Mouse (Mus musculus): ENCODE data around the gene Tbl3.
A peak's percentile ranks its signal among the peaks of the same experiment; 100 is the strongest.
"Not testable (repeated sequence)": the region's sequence is repeated elsewhere in the genome, so short reads cannot be mapped to it uniquely, and the experiment has no call there.

The Tbl3 gene

DNA sequence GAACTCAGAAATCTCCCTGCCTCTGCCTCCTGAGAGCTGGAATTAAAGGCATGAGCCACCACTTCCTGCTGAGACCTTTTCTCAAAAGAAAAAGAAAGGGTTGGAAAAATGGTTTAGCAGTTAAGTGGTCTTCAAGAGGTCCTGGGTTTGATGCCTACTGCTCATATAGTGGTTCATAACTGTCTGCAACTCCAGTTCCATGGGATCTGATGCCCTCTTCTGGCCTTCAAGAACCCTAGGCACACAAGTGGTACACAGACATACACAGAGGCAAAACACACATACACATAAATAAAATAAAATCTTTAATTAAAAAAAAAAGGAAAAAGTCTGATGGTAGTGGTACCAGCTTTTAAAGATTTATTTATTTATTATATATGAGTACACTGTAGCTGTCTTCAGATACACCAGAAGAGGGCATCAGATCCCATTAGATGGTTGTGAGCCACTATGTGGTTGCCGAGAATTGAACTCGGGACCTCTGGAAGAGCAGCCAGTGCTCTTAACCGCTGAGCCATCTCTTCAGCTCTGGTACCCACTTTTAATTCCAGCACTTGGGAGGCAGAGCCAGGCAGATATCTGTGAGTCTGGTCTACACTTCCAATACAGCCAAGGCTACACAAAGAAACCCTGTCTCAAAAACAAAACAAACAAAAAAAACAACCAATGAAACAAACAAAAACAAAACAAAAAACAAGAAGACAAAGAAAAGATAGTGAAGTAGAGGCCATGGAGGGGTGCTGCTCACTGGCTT lies 18.4 kb upstream of the Tbl3 start:
- DNase-seq = no peak

DNA sequence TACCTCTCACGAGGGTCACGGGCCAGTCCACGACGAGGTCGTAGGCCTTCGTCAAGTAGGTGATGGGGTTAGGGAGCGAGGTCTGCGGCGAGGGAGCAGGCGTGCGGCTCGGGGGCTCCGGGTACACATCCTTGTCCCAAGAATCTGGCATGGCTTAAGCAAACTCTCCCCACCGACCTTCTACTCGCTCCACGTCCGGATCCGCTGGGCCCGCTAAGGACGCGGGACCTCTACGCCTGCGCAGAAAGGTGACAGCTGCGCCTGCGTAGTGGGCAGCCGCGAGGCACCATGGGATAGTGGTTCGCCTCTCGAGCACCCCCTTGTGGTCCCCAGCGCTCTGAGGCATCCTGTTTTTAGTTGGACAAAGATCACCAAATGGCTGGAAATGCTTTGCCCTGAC lies 16.7 kb upstream of the Tbl3 start, which contains the start of gene Ndufb10:
Ndufb10 (minus strand) TSS at position 295 of the 400 bp plus-strand sequence.
- peak; percentile 95 for DNase-seq

DNA sequence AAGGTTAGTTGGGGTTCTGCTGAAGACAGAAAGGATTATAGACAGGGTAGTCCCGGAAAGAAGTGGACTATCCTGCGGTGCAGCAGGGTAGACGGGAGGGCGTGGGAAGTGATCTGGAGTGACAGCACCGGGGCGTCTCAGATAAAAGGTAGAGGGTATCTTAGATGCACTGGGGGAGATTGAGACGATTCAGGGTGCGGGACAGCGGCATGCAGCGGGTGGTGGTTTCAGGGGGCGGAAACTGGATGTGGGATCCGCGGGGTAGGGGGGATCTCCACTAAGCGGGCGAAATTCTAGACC lies 16.4 kb upstream of the Tbl3 start:
- no peak for DNase-seq

DNA sequence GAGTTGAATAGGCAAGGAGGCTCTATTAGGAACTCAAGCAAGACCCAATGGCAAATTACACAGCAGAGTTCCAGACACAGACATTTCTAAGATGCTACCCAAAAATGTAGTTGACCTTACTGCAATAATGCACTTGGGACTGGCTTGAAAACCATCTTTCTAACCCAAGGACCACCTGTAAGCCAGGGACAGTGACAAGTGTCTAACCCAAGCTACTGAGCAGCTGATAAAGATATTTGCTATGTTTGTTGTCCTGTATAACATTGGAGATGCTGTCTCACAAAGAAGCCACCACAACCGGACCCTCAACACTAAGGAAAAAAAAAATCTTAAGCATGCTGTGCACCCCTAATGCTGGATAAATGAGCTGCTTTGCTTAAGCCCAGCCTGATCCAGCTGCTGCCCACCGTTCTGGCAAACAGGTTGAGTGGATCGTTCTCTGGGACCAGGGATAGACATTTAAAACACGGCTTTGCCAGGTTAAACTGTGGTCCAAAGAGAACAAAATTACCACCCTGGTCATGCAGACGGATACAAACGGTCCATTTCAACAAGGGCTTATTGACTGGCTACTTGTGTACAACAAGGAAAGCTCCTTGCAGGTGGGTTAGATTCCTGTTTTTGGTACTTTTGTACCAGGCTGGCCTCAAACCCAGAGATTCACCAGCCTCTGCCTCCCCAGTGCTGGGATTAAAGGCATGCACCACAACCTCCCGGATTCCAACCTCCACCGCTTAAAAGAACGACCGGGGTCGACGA lies 15.8 kb upstream of the Tbl3 start:
- no peak for DNase-seq

DNA sequence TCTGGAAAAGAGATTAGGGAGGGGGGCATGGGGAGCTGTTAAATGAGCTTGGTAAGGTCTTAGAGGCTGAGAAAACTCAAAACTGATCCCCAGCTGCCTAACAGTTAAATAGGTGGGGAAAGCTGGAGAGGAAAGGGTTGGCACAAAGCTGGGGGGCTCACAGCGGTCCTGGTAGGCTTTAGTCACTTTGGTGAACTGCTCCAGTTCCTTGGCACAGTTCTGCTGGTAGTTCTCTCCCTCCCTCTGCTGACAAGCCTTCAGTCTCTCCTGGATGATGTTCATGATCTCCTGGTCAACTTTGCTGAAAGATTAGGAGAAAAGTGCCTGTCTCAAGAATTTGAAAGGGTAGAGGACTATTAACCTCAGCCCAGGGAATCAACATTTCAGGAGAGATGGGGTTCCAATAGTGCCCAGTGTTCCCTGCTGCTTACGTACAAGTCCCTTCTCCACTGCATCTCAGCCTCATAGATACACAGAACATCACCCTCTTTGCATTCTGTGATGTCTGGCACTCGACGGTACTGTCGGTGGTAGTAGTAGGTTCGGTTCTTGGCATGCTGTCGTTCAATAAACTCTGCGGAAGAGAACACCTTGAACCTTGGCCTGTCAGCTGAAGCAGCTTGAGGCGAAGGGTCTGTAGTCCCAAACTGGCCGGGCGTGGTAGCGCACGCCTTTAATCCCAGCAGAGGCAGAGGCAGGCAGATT lies 14.9 kb upstream of the Tbl3 start:
- no peak for DNase-seq

DNA sequence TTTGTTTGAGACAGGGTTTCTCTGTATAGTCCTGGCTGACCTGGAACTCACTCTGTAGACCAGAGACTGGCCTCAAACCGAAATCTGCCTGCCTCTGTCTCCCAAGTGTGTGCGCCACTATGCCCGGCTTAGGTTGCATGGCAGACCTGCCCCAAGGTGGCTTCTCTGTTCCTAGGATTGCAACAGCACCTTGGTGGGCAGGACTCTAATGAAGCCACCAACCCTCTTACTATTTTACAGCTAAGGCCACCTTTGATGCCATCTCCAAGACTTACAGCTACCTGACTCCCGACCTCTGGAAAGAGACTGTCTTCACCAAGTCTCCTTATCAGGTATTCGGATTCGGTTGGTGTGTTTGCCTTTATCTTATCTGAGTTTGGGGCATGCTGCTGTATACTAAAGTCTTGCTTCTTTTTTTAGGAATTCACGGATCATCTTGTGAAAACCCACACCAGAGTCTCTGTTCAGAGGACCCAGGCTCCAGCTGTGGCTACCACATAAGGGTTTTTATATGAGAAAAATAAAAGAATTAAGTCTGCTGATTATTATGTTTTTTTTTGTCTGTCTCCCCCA lies 14.0 kb upstream of the Tbl3 start:
- not testable (repeated sequence) for DNase-seq

DNA sequence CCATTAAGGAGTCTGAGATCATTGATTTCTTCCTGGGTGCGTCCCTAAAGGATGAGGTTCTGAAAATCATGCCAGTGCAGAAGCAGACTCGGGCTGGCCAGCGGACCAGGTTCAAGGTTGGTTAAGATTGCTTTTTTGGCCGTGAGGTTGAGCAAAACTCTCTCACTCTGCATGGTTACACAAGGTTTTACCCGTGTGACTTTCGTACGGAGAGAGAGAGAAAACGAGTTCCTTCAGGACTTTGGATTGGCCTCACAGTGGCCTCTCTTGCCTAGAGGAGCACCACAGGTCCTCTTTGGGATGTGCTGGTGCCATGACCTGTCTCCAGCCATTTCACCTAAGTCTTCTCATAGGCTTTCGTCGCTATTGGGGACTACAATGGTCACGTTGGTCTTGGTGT lies 13.2 kb upstream of the Tbl3 start:
- not testable (repeated sequence) for DNase-seq

DNA sequence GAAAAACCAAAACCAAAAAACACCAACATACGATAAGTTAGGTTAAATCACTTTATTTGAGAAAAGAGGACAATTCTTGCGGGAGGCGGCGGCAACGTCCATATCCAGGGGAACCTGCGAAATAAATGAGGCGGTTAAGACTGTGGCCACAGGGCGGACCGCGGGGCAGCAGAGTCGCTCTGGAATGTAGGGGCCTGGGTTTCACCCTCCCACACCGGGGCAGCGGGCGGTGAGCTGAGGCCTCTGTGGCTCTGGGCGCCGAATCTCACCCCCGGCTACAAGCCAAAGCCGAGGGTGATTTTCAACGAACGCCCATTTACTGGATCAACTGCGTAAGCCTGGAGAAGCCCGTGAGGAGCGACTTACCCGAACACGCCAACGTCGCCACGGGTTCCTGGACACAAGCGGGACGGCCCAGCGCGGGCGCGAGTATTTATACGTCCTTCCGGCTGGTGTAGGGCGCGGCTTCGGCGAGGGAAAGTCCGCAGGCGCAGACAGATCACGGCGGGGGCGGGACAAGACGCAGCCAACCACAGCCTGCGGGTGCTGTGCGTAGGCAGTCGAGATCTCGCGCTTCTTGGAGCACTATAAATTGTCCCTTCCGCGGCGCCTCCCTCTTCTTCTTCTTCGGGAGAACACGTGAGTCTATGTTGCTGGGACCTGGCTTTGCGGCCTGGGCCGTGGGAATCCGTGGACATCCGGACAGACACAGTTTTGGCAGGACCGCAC lies 12.2 kb upstream of the Tbl3 start:
- DNase-seq = peak; percentile 99

DNA sequence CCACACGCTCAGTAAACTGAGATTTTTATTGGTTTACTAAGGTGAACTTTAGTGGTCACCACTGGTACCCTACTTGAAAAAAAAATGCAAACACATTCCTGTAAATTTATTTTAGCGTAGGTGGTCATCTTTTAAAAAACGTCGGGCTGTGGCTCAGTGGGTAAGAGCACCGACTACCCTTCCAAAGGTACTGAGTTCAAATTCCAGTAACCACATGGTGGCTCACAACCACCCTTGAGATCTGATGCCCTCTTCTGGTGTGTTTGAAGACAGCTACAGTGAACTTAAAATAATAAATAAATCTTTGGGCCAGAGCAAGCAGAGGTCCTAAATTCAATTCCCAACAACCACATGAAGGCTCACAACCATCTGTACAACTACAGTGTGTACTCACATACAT lies 11.5 kb upstream of the Tbl3 start:
- not testable (repeated sequence) for DNase-seq

DNA sequence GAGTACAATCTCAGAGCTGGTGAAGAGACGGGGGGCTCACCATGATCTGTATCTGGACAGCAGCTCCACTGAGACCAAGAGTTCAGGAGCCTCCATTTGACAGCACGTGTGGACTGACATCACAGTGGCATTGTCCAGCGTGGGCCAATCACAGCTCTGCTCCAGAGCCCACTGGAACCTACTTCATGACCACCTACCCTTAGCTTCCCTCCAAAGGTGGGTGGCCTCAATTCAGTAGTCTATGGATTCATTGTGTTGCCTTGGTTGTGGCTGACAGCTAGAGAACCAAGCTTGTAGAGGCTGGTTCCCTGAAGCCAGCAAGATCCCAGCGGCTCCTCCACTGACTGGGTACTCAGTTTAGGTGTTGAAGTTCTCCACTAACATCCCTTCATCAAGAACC lies 10.5 kb upstream of the Tbl3 start, which contains the start of the genes Rnf151 and Rps2:
Rnf151 (minus strand) TSS at position 121 of the 400 bp plus-strand sequence.
Rps2 (plus strand) TSS at position 174 of the 400 bp plus-strand sequence.
- DNase-seq = no peak

DNA sequence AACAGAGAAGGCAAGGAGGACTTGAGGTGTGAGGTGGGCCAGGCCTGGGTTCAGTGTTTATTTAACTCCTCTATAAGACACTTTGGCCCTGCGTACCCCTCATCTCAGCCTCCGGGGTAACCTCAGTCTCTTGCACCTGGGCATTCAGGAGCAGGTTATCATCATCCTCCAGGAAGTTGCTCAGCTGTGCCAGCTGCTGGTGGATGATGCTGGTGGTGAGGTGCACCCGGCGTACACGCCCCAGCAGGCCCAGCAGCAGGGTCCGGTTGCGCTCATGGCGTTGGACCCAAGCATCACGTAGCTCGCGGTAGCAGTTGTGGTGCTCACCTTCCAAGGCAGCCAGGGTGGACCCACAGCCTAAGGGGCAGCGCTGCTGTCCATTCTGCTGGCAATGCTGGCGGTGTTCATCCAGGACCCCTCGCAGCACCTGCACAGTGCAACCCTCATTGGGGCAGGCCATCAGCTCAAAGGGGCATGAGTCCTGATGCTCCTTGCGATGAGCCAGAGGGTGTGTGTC lies 8.8 kb upstream of the Tbl3 start:
- no peak for DNase-seq

DNA sequence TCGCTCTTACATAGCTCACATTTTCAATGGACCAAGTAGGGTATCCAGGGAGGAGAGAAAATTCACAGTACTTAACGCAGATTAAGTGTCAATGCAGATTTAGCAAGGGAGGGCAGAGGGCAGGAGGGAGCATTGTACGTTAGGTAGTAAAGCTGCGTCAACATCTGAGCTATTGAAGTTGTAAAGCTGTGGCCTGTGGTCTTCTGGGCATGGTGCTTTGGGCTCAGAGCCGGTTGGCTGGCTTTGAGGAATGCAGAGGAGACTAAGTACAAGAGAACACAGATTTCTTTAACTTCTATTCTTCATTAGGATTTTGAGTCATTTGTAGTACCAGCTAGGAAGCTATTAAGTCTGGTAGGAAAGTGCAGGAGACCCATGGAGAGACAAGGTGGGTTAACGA lies 8.1 kb upstream of the Tbl3 start:
- no peak for DNase-seq

DNA sequence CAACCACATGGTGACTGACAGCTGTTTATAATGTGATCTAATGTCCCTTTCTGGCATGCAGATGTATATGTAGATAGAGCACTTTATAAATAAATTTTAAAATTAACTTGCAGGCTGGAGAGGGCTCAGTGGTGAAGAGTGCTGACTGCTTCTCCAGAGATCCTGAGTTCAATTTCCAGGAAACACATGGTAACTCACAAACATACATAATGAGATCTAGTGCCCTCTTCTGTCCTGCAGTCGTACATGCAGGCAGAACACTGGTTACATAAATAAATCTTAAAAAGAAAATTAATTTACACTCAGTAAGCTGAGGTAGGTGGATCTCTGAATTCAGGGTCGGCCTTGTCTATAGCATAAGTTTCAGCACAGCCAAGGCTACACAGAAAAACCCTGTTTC lies 1.2 kb upstream of the Tbl3 start:
- peak; percentile 52 for DNase-seq

DNA sequence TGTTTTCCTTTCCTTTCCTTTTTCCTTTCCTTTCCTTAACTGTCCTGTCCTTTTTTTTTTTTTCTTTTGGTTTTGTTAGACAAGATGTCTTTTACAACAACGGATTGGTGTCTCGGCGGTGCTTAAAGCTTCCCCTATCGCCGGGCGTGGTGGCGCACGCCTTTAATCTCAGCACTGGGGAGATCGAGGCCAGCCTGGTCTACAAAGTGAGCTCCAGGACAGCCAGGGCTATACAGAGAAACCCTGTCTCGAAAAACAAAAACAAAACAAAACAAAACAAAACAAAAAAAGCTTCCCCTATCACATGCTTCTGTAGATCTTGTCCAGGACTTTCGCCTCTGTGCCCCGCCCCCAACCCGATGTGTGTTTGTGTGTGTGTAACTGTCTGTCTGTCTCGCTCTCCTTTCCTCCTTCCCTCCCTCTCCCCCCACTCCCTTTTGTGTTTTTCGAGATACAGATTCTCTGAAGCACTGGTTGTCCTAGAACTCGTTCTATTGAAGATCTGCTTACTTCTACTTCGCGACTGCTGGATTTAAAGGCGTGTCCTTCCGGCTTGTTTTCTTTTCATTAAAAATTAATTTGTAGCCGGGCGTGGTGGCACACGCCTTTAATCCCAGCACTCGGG lies 453 bp upstream of the Tbl3 start:
- DNase-seq = no peak

DNA sequence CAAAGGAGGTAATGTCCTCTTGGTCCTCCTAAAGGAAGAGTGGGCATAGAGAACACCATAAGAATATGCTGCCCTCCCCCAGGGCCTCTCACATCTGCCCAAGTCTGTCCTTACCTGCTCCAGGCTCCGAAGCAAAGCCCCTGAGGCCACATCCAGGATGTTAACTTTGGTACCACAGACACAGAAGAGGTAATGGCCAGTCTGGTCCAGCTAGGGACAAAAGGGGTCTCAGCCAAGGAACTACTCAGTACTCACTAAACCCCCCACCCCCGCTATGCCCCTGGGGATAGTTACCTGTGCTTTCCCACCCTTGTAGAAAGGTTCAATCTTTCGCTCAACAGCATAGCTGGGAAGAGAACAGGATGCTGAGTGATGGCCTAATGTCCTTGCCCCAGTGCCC lies 1.6 kb downstream of the Tbl3 start:
- no peak for DNase-seq

DNA sequence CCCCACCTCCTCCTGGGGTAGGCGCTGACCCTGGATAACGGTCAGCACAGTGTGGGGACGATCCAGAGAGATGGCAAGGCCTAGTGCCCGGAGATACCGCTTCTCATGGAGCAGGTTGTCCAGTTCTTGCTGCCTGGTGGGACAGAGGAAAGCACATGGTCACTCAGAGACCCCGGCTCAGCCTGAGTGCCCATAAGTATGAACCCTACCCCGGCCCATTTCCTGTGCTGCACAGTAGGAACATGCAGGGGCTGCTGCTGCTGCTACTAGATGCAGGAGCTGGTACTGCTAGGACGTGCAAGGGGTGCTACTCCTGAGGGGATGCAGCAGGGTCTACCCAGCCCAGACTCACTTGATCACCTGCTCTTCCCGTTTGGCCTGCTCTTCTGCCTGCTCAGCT lies 6.2 kb downstream of the Tbl3 start:
- DNase-seq = no peak

DNA sequence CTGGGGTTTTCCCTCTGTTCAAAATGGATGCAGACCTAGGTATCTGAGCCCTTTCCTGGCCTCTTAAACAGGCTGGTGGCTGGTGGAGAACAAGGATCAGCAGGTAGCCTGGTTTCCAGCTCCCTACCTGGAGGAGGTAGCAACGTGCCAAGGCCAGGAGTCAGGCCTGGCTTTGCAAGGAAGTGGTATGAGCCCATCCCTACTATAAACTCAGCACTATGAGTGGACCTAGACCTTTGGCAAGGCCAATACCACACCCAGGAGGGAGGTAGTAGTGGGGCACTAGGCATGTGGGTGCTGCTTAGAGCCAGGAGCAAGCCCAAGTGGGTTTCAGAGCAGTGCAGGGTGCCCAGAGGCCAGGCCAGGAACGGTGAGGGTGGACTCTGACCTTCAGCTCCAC lies 8.0 kb downstream of the Tbl3 start:
- no peak for DNase-seq

DNA sequence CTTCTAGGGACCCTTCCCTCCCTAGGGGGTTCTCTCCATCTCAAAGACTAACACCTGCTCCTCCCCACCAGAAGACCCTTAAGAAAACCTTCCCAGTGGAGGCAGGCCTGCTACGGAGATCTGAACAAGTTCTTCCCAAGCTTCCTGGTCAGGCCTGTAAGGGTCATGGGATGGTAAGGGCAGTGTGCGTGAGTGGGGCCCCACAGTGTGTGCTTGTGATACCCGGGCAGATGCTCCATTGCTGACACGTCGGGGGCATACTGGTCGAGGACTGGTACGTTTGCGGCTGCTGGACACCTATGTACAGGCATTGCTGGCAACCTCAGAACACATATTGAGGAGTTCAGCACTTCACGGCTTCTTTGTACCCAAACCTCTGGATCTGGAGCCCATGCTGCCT lies 8.7 kb downstream of the Tbl3 start:
- no peak for DNase-seq

DNA sequence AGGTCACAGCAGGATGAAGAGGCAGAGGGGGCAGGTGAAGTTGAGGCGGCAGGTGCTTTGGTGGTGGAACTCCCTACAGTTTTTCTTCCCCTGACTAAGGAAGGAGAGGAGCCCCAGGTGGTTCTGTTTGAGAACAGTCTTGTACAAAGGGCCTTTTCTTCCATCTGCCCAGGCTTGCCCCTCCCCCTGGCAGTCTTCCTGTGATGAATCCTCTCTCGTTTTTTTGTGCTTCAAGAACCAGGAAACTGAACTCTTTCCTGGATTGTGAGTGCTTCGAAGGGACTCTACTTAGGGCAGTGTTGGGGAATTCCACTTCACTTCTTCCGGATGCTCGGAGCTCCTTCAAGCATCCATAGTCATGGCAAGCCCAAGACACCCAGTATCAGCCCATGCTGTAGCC lies 9.5 kb downstream of the Tbl3 start:
- no peak for DNase-seq

DNA sequence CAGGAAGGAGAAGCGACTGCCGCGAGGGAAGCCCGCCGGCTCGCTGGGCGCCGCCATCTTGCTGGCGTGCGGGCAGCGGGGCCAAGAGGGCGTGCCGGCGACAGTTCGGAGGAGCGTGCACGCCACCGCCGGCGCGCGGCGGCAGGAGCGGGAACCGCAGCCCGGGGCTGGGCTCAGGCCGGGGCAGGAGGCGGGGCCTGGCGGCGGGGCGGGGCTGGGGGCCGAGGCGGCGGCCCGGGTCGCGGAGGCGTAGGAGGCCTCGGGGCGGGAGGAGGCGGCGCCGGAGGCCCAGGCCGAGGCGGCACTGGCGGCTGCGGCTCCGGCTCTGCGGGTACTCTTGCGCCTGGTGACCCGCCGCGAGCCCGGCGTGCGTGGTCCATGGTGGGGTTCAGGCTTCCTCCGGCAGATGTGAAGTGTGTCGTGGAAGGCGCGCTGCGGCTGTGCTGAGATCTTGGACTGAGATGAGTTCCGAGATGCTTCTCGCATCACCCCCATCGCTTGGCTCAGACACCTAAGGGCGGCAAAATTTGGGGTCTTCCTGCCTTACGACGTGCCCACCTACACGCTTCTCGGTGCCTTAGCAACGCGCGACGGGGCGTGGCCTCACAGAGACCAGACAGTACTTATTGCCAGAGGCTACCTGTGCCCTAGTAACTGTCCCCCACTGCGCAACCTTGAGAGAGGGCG lies 11.3 kb downstream of the Tbl3 start, which contains the start of the genes Gfer and Noxo1:
Gfer (minus strand) TSS at position 146 of the 687 bp plus-strand sequence.
Noxo1 (plus strand) TSS at position 224 of the 687 bp plus-strand sequence.
- DNase-seq = peak; percentile 92

DNA sequence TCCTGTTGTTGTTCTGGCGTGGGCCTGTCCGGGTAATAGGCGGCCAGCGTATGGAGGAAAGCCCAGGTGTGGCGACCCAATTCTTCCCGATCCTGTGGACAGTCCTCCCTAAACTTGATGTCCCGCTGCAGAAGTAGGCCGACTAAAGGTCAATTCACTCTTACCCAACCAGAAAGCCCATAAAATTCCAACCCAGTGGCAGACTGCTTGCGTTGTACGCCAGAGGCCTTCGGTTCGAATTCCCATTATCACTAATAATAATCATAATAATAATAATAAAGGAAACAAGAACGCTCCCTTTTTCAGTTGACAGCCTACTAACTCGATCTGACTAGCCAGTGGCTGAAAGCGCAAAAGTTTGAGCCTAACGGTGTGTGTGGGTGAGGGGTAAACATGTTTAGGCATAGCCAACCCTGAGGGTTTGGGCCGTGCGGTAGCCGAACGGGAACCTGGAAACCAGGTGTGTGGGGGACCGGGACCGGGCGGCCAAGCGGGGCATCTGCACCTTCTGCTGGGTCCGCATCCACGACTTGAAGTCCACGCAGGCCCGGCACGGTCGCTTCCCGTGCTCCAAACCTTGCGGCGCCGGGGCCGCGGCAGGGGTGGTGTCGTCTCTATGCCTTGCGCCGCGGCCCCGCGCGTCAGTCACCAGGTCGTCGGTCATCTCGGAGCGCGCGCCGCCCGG lies 12.0 kb downstream of the Tbl3 start:
- no peak for DNase-seq

All from retina, postnatal 1 day (tissue).